Mouse (Mus musculus): ENCODE measurements around the gene Pax7.

DNA sequence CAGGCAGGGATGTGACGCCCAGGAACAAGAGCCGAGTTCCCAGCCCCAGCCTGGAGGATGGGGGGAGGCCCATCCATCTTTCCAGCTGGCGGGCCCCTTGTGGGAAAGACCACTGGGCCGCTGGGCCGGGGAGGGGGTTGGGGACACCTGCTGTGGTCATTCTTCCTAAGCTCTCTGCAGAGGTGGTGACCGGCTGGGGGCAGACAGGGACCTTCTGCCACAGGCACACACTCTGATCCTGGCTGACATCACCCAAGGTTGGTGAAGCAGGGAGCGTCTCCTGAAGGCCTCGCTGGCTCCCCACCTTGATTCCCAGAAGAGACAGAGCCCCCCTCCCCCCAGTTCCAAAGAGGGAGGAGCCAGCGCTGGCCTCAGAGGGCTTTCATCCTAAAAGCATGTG, 135.6 kb downstream of the Pax7 start:
- TF ChIP-seq MAX (IDR thresholded peaks at IDR 0.05; ENCODE audit: low read length) (no peak), CTCF (IDR thresholded peaks at IDR 0.05 in 2 of 3, conservative IDR thresholded peaks at IDR 0.05 in 1 of 3; ENCODE audit: control insufficient read depth in 1 of 3, insufficient read depth in 1 of 3, low read depth in 2 of 3, low read length in 3 of 3, poor library complexity in 1 of 3, severe bottlenecking in 1 of 3) (no peak), USF2 (IDR thresholded peaks at IDR 0.05; ENCODE audit: borderline replicate concordance in 1 of 2, insufficient read depth in 1 of 2, low read depth in 1 of 2, low read length in 2 of 2) (no peak), EP300 (IDR thresholded peaks at IDR 0.05; ENCODE audit: low read depth in 1 of 2, low read length in 2 of 2) (no peak), HCFC1 (IDR thresholded peaks at IDR 0.05; ENCODE audit: low read depth, low read length) (no peak), USF1 (IDR thresholded peaks at IDR 0.05; ENCODE audit: low read depth, low read length) (no peak), RCOR1 (IDR thresholded peaks at IDR 0.05; ENCODE audit: low read depth, low read length) (no peak)
